Mouse (Mus musculus): Measurements from ENCODE around the gene Nudt13.
A peak's percentile ranks its signal among the peaks of the same experiment; 100 is the strongest.
"Not testable (repeated sequence)": the region's sequence is repeated elsewhere in the genome, so short reads cannot be mapped to it uniquely, and the experiment has no call there.

Nudt13 gene

DNA sequence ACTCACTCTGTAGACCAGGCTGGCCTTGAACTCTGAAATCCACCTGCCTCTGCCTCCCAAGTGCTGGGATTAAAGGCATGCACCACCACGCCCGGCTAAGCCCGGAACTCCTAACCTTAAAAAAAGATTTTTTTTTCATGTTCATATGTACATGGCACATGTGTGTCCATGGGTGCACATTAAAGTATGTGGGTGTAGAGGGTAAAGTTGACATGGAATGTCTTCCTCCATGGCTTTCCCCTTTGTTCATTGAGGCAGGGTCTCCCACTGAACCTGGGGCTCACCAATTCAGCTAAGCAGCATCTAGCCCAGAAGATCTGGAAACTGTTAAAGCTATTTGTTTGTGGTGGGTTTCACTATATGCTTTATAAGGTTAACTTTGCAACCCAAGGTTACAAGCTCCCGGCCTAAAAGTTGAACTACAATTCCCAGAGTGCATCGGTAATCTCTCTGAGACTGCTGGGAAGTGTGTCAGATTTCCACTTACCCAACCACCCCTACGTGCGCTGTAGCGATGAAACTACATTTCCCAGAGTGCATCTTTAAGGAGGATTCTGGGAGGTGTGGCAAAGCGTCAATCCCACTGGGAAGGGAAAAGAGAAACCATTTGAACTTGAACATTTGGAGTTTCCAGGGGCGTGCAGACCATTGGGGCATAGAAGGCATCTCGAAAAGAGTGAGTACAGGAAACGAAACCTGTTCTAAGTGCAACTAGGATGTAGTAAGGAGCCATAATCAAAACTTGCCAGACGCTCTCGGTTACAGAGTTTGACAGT, at the start of gene Nudt13:
Gene Nudt13, plus strand, starts transcription at position 581 of the 776 bp plus-strand sequence.
- peak; percentile 83 to 88 for DNase-seq

DNA sequence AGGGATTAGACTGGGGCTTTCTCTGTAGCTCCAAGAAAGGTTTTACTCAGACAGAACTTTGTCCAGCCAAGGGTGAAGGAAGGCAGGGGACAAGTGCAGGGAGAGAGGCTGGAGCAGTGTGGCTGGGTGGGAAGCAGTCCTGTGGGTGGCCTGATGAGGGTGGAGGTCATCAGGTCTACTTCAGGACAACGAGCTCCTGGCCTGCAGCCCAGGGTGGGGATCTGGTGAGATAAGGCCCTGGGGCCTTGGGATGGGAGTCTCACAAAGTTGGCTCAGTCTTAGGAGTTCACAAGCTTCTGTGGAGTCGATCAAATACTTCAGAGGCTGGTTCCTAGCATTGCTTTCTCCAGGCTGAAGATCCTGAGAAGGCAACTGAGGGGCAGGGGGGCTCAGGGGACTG, 49.2 kb upstream of the Nudt13 start:
- DNase-seq, result no peak

DNA sequence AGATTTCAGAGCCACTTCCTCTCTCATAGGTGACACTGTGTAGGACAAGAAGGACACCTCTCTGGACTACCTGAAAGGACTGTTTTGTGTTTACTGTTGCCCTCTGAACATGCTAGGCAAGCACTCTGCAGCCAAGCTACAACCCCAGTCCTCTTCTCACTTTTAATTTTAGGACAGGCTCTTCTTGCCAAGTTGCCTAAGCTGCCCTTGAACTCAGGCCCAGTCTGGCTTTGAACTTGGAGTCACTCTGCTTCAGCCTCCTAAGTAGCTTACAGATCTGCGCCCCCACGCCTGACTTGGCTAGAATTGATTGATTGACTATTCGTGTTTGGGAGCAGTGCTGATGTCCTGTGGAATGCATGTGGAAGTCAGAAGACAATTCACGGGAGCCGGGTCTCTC, 48.6 kb upstream of the Nudt13 start:
- no peak for DNase-seq

DNA sequence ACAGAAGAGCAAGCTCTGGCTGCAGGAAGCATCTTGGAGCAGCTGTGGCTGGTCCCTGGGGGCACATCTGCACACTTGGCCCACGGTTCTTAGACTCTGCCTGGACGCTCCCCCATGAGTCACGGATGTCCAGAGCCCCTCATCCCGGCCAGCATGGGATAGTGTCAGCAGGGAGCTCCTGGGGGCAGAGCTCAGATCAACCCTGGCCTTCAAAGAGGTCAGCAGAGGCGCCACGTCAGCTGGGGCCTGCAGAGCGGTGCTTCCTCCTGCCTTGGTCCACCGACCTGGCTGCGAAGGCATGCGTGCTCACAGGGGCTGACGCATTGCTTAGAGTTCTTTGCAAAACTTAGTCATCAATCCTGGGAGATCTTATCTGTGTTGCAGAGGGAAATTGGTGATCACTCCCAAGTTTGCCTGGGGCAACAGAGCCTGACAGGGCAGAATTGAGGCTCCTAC, 47.7 kb upstream of the Nudt13 start:
- DNase-seq, result no peak

DNA sequence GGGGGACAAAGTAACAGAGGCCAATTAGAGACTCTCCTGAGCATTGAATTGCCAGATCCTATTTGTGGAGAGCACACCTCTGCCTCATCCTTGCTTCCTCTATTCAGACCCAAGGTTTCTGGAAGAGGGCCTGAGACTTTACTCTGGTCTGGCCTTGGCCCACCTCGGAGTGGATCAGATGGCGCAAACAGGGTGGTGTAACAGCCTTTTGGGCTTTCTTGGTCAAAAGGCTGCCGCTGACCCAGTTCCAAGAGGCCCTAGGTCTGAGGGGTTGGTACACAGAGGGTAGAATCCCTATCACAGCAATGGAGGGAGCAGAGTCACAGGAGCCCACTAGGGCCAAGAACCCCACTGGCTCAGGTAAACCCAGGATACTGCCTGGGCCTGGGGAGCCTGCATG, 46.5 kb upstream of the Nudt13 start:
- no peak for DNase-seq

DNA sequence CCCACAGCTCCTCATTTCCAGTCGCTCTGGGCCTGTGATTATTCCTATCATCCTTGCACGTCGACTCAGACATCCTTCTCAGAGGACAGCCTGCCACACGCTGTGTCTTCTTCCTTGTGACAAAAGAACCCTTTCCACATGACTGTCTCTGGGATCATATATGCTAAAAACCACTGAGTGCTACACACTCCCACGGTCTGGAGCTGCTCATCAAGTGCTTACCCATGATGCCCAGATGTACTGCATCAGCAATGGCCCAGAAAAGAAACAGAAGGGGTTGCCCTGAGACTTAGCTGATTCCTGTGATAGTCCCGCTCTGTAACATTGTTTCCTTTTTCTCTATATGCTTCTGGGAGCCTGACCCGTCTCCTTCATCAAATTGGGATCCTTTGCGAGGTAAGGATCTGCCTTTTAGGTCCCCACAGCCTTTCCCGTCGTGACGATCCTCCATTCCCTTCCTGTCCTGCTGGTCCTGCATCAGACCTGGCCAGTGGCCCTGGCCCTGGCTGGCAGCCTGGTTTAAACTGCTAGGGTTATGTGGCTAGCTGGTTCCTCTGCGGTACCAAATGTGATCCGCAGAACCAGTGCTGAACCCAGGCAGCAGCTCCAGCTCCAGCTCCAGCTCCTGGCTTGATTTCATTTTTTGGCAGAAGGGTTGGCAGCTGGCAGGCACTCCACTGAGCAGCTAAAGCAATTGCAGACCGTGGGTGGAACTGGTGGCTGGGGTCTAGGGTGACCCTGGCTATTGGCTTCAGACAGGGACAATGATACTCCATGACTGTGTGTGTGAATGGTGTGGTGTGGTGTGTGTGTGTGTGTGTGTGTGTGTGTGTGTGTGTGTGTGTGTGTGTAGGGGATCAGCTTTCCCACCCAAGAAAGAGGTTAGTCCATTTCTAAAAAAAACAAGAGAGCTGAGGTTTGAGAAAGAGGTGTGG, 44.0 kb upstream of the Nudt13 start:
- no peak for DNase-seq

DNA sequence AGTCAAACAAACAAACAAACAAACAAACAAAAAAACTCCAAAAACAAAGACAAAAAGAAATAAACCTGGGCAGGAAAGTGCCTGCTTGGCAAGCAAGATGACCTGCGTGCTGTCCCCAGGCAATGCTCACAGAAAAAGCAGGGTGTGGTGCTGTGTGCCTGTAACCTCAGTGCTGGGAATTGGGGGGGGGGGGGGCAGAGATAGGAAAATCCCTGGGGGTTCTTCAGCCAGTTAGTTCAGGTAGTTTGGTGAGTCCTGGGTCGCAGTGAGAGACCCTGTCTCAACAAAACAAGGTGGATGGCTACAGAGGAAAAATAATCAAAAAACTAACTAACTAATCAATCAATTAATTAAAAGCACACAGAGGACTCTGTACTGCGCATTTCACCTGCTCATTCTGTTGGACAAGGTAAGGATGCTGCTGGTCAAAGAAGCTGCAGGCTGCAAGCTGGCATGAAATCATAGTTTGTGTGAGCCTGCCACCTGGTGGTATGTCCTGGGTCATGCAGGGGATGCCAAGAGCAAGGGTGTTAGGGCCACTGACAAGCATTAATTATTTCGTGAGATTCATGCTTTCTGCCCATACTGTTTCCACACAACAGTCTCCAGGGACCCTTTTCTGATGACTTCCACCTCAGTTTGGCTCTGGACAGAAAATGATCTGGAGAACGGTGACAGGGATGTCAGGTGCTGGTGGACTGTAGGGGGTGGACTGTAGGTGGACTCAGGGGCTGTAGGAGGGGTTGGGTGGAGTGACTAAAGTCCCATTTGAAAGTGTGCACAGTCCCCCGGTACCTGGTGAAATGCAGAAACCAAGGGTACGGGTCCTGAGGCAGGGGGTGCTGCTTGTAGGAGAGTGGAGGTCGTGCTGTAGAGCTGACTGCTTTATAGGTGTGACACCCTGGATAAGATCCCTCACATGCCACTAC, 36.0 kb upstream of the Nudt13 start:
- DNase-seq, result peak; percentile 71 to 86

DNA sequence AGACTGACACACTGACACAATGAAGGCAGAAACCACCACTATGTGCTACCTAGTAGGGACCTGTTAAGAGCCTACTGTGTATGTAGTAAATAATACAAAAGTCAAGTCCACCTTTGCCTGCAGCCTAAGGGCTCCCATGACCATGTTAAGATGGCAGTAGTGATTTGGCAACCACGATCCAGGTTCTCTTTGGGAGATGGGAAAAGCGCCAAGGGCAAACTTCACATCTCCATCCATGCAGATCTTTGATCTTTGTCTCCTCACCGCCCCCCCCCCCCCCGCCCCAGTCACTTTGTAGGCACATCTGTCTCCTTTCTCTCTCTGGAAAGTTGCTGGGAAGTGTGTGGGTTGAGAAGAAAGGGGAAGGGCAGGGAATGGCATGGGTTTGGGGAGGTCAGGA, 32.2 kb upstream of the Nudt13 start:
- no peak for DNase-seq

DNA sequence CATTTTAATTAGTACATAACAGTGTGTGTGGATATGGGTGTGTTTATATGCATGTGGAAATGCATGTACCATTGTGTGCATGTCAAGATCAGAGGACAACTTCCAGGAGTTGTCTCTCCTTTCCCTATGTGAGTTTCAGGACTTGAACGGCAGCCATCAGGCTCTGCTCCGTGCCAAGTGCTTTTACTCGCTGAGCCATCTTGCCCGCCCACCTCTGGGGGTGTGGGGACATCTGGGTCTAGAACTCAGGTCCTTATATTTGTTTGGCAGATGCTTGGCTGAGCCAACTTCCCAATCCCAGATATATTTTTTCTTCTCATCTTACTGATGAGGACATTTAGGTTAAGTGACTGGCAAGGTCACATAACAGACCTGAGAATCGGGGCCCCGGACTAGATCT, 26.1 kb upstream of the Nudt13 start:
- no peak for DNase-seq

DNA sequence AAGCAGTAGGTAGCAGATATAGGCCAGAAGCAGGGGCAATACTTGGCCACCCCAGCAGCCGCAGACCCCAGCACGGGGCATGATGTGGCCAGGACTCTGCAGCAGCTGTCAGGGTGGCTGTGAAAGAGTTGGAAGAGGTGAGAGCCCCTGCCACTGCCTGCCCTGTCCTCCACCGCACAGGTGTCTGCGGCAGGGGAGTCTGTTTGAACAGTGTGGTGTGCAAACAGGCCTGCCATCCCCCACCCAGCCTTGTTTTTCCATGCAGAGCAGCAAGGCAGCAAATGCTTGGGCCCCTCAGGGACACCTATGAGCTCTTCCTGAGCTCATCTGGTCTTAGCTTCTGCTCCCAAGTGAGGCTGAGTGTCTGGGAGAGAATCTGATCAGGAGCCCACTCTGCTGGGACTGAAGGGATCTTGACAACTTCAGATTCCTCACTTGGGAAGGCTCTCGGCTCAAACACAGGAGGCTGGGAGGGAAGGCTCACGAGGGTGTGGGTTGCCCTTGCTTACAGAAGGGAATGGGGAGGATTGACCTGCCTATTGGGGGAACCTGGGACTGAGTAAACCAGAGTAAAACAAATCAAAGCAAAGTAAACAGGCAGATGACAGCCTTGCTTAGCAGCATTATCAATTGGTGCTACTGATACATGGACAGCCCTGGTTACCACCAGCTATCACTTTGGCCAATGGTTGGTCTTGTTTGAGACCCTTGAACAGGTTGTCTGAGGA, 25.3 kb upstream of the Nudt13 start, which contains the start of gene Kcnk16:
Gene Kcnk16, minus strand, starts transcription at position 118 of the 728 bp plus-strand sequence.
- no peak for DNase-seq

DNA sequence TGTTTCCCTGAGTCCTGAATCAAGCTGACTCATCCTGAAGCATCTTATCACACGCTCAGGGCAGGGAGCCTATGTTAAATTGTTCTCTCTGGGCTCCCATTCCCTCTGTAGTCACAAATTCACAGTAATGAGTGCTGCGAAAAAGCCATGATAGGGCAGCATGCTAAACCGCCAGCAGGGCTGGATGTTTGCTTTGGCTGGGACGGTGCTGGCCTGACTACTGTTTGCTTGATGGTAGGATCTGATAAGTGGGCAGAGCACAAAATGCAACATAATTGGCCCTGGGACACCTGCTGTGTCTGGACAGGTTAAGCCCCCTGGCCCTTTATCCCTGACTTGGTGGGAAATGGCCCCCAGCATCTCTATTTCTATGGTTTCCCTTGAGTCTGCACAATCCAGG, 3.1 kb upstream of the Nudt13 start:
- DNase-seq, result no peak

DNA sequence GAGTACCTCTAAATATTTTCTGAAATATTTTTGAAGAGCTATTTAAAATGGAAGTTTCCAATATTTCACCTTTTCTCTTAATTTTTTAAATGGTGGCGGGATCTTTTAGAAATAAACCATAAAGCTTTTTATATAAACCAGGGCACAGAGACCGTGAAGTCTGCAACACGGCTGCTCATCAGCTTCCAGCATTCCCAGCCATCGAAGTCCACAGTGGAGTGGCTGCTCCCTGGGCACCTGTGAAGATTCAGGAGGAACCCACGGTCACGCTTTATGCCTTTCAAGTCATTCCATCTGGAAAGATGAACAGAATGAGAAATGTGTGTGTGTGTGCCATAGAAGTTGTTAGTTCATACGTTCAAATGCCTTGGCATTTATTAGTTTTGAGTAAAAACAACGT, 450 bp downstream of the Nudt13 start:
- no peak for DNase-seq

DNA sequence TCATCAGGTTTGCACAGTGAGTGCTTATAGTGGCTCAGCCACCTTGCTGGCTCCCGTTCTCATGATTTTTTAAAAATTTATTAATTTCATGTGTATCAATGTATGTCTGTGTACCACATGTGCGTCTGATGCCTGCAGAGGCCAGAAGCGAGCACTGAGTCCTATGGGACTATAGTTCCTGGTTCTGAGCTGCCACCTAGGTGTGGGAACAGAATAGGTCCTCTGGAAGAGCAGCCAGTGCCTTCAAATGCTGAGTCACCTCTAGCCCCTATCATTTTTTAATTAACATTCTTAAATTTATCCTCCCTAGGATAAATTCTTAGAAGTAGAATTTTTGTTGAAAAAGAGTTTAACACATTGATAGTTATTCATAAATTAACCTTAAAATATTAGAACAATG, 3.1 kb downstream of the Nudt13 start:
- DNase-seq, result no peak

DNA sequence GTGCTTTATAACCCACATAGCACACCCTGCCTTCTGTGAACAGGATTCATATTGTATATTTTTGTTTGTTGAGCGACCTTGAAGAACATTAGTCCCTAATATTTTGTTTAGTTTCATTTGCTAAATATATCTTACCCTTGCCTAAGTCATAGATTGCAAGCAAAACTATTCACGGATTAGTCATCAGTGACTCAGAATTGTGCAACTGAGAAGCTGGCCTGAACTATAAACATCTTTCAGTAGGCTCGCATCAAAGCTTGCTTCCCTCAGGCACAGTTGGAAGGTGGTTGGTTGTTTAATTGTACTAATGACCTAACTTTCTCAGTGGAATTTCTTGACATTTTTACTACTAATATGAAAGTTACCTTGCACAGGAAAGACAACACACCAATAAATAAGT, 3.6 kb downstream of the Nudt13 start:
- DNase-seq, result no peak

DNA sequence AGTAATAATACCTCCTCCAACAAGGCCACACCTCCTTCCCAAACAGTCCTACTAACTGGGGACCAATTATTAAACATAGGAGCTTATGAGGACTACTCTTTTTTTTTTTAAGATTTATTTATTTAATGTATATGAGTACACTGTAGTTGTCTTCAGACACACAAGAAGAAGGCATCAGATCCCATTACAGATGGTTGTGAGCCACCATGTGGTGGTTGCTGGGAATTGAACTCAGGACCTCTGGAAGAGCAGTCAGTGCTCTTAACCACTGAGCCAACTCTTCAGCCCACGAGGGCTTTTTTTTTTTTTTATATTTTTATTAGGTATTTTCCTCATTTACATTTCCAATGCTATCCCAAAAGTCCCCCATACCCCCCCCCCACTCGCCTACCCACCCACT, 10.6 kb downstream of the Nudt13 start:
- not testable (repeated sequence) for DNase-seq

DNA sequence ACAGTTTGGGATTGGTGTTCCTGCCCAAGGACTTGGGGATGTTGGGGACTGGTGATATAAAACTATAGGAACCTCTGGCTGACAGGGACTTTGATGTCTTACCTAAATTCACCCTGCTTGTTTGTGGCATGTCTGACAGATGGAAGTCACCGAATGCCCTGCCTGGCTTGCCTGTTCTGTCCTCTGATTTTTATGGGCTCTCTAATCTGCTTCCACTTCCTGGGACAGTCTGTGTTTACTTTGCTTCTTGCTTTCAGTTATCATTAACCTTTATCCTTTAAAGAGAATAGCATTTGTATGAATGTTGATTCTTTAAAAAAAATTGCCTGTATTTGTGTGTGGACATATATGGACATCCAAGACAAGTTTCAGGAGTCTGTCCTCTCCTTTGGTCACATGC, 20.6 kb downstream of the Nudt13 start:
- DNase-seq, result no peak

DNA sequence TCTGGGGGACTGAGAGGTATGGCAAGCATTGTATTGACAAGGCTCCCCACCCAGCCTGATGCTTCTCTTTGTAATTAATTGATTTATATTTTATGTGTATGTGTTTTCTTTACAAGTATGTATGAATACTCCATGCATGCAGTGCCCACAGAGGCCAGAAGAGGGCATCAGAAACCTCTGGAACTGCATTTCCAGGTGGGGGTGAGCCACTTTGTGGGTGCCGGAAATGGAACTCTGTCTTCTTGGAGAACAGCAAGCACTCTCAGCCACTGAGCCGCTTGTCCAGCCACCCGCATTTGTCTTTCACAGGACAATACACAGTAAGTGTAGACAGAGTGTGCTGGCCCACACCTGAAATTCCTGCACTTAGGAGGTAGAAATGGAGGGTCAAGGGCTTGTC, 24.9 kb downstream of the Nudt13 start:
- peak; percentile 37 to 59 for DNase-seq

DNA sequence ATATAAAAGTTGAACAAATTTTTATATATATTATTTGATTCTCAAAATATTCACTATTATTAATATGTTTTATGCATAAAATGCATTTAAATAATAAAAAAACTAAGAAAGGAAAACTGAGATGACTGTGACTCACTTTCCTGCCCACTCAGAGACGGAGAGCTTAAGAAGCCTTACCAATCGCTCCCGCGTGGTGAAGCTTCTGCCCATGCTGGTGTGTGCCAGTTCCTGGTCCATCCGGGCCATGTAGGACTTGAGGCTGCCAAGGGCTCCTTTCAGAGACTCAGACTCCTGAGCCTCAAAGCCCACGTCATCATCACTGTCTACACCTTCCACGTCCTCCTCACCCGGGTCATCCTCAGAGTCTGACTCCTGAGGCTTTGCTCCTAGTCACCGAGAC, 29.7 kb downstream of the Nudt13 start:
- DNase-seq, result no peak

DNA sequence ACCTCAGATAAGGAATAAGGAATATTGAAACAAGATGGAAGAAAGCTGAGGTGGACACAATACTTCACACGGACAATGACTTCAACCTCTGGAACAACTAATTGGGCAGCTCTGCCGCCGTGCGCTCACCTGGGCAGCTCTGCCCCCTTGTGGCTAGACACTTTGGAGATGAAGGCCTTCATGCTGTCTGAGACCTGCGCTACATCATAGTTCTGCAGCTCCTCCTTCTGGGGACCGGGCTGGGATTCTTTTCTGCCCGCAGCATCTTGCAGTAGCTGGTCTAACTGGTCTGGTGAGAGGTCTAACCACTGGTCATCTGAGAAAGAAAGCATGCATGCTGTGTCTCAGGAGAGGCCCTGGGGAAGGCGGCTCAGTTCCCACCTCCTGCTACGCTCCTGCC, 34.0 kb downstream of the Nudt13 start:
- peak; percentile 32 to 34 for DNase-seq

DNA sequence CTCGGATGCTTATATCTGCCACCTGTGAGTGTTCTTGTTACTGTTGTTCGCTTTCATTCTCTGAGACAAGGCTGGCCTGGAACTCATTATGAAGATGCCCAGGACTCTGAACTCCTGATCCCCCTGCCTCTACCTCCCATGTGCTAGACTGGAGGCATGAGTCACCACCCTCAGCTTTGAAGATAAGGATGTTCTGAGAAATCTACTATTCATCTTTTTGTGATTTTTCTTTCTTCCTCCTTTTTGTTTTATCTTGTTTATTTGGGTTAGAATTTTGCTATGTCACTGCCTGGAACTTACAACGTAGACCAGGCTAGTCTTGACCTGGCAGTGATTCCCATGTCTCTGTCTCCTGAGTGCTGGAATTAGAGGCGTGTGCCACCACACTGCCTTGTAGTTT, 36.8 kb downstream of the Nudt13 start:
- DNase-seq, result no peak

DNA sequence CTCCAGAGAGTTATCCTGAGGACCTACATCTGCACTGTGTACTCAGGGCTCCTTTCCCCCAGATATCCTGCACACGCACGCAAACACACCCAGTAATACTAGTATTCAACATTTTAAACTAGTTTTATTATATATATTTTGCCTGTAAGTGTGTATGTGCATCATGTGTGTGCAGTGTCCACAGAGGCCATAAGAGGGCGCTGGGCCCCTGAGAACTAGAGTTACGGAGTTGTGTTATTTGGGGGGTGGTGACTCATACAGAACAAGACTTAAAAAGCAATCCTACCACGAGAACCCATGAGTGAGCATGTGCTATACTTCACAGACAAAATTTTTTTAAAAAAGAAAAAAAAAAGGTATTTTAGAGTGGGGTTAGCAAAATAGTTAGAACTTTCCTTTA, 44.9 kb downstream of the Nudt13 start:
- no peak for DNase-seq

DNA sequence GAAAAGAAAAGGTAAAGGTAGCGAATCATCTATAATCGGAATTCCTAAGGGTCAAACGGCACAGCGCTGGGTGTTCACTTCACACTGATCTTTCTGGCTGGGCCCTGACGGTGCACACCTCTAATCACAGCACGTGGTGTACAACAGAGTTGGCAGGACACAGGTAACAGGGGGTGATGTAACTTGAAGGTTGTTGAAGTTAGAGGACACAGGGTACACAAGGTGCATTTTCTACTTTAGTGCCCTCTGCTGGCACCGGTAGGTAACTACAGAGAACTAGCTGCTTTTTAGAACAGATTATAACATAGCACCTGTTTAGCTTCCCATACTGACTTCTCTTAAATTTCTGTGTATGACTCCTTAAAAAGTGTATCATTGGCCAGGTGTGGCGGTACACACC, 45.7 kb downstream of the Nudt13 start:
- peak in 1 of 2 experiments; percentile 21 for DNase-seq

Data from lung, postnatal 4 days (tissue).